Mouse (Mus musculus) lung, embryonic 14.5 days (tissue): ENCODE data around the gene Ssh3. TPM values are rescaled to one million over a fixed set of nuclear protein-coding genes. Genes with fewer than 3 reads are reported as not detected.
A peak's percentile ranks its signal among the peaks of the same experiment; 100 is the strongest.

Experiments
- ATAC-seq: fragments of 200-750 bp; cut with Nextera tagmentation; 2 replicates; pipeline ENCODE4 v1.8.0; 2017; ENCODE audit warnings: mild to moderate bottlenecking, moderate TSS enrichment, moderate library complexity; ENCODE audit not compliant: insufficient read depth
- DNase-seq: peaks from one replicate; pipeline ENCODE4 v3.0.0-alpha.2; 2015
- H3K27ac ChIP-seq: fragments of 300-500 bp; sonication (generic); 2 replicates; pipeline ENCODE4 v1.5.1; 2014; ENCODE audit warnings: low read depth, mild to moderate bottlenecking, moderate library complexity
- H3K27me3 ChIP-seq: fragments of 300-500 bp; sonication (generic); 2 replicates; pipeline ENCODE4 v1.6.1; 2014; ENCODE audit warnings: low read length, control low read depth; ENCODE audit not compliant: insufficient read depth
- H3K36me3 ChIP-seq: fragments of 300-500 bp; sonication (generic); 2 replicates; pipeline ENCODE4 v1.6.1; 2014; ENCODE audit warnings: control low read depth; ENCODE audit not compliant: insufficient read depth
- H3K4me1 ChIP-seq: fragments of 300-500 bp; sonication (generic); 2 replicates; pipeline ENCODE4 v1.6.1; 2014; ENCODE audit warnings: antibody characterized with exemption, control low read depth; ENCODE audit not compliant: insufficient read depth
- H3K4me2 ChIP-seq: fragments of 300-500 bp; sonication (generic); 2 replicates; pipeline ENCODE4 v1.6.1; 2014; ENCODE audit warnings: mild to moderate bottlenecking
- H3K4me3 ChIP-seq: fragments of 300-500 bp; sonication (generic); 2 replicates; pipeline ENCODE4 v1.5.1; 2014; ENCODE audit warnings: low read depth, low read length
- H3K9ac ChIP-seq: fragments of 300-500 bp; sonication (generic); 2 replicates; pipeline ENCODE4 v1.6.1; 2014
- H3K9me3 ChIP-seq: fragments of 300-500 bp; sonication (generic); 2 replicates; pipeline ENCODE4 v1.6.1; 2016; ENCODE audit warnings: low read depth, low read length, control low read depth
- CTCF ChIP-seq: IDR thresholded peaks from 2 replicates; pipeline ENCODE4 v1.5.1; 2016; ENCODE audit warnings: antibody characterized with exemption, low read depth
- WGBS: fragments of 180-500 bp; shearing (Covaris S2); extraction: QIAGEN DNeasy Blood & Tissue Kit; methylation state at CpG from one replicate; pipeline ENCODE4 v1.1.7; 2014; 5-methylcytosine and 5-hydroxymethylcytosine counted together
- polyA plus RNA-seq: library from polyadenylated mRNA; unstranded; fragments of >200 nt; fragmentation: Nextera tagmentation; extraction: Ambion mirVana; gene quantifications from 2 replicates; pipeline ENCODE4 v1.2.1, GENCODE M21; 2014

The Ssh3 gene
- polyA plus RNA-seq, 1 experiment from 2014 or later, result 10.6 TPM

- WGBS, result 38% methylated on average over 3 of the region's 3 CpGs
These were observed 51.1 kb downstream of the Ssh3 start for GRCm38 (mm10) chr19:4217855-4218254.

GRCm38 (mm10) chr19:4217140-4217539 lies 51.8 kb downstream of the Ssh3 start:
- Histone ChIP-seq H3K27me3 (0 out of 2 replicates have a peak, but pooled peaks cover 5% of the 10 kb centered on the region), H3K9me3 (no peaks in the 10 kb centered on the region), H3K36me3 (no peaks in the 10 kb centered on the region), H3K27ac (no peak overlapping the region), H3K9ac (no peak overlapping the region), H3K4me1 (peaks cover 47% of the 10 kb centered on the region), H3K4me2 (peak overlapping the region; percentile 96), H3K4me3 (no peak overlapping the region)
- peak; percentile 57 for DNase-seq
- WGBS, result 7% methylated on average over 5 of the region's 5 CpGs
- peak; percentile 13; the same call in 1 of the 2 replicates for ATAC-seq
- TF ChIP-seq CTCF, result no peak

More at GRCm38 (mm10) chr19:4217855-4218254, 51.1 kb downstream of the Ssh3 start:
- no peak for TF ChIP-seq CTCF
- Histone ChIP-seq H3K4me3 (no peak overlapping the region), H3K9ac (no peak overlapping the region), H3K27me3 (0 out of 2 replicates have a peak, but pooled peaks cover 3% of the 10 kb centered on the region), H3K27ac (no peak overlapping the region), H3K9me3 (no peaks in the 10 kb centered on the region), H3K36me3 (no peaks in the 10 kb centered on the region), H3K4me2 (no peak overlapping the region), H3K4me1 (peaks cover 48% of the 10 kb centered on the region)
- DNase-seq (no peak), ATAC-seq (no peak)

- H3K4me3 ChIP-seq, result peak overlapping the region; percentile 85
- H3K27ac ChIP-seq, result peak overlapping the region; percentile 65; the same call in 1 of the 2 replicates
- H3K9ac ChIP-seq, result no peak overlapping the region
- TF ChIP-seq CTCF, result peak; percentile 72
- DNase-seq (peak; percentile 84), ATAC-seq (peak; percentile 12; the same call in 1 of the 2 replicates)
- whole genome bisulfite sequencing, result 11% methylated on average over 14 of the region's 14 CpGs
- H3K27me3 ChIP-seq, result 0 out of 2 replicates have a peak, but pooled peaks cover 6% of the 10 kb centered on the region
- peaks cover 38% of the 10 kb centered on the region for H3K4me1 ChIP-seq
- peak overlapping the region; percentile 96 for H3K4me2 ChIP-seq
- H3K9me3 ChIP-seq, result no peaks in the 10 kb centered on the region
- no peaks in the 10 kb centered on the region for H3K36me3 ChIP-seq
These were observed 52.8 kb downstream of the Ssh3 start for GRCm38 (mm10) chr19:4216041-4216685.

GRCm38 (mm10) chr19:4215451-4215840 lies 53.5 kb downstream of the Ssh3 start:
- Histone ChIP-seq H3K36me3 (no peaks in the 10 kb centered on the region), H3K9me3 (no peaks in the 10 kb centered on the region), H3K4me2 (peak overlapping the region; percentile 96), H3K4me1 (peaks cover 30% of the 10 kb centered on the region), H3K27me3 (0 out of 2 replicates have a peak, but pooled peaks cover 6% of the 10 kb centered on the region), H3K27ac (peak overlapping the region; percentile 88; the same call in 1 of the 2 replicates), H3K4me3 (peak overlapping the region; percentile 85), H3K9ac (peak overlapping the region; percentile 89)
- no peak for TF ChIP-seq CTCF
- ATAC-seq (no peak), DNase-seq (no peak)
- 2% methylated on average over 21 of the region's 21 CpGs for WGBS

- Histone ChIP-seq H3K4me3 (peak overlapping the region; percentile 85), H3K9ac (peak overlapping the region; percentile 89), H3K4me2 (peak overlapping the region; percentile 96), H3K4me1 (peaks cover 26% of the 10 kb centered on the region), H3K27me3 (0 out of 2 replicates have a peak, but pooled peaks cover 6% of the 10 kb centered on the region), H3K27ac (peak overlapping the region; percentile 88), H3K36me3 (no peaks in the 10 kb centered on the region), H3K9me3 (no peaks in the 10 kb centered on the region)
- no peak for TF ChIP-seq CTCF
- WGBS, result 0% methylated on average over 49 of the region's 81 CpGs
- ATAC-seq (peak; percentile 40), DNase-seq (peak; percentile 62)
These were observed 54.1 kb downstream of the Ssh3 start for GRCm38 (mm10) chr19:4214771-4215450.

- Histone ChIP-seq H3K4me1 (peaks cover 23% of the 10 kb centered on the region), H3K27me3 (0 out of 2 replicates have a peak, but pooled peaks cover 6% of the 10 kb centered on the region), H3K4me2 (peak within 1 kb of the TSS; percentile 96), H3K9ac (peak within 1 kb of the TSS; percentile 89), H3K27ac (peak within 1 kb of the TSS; percentile 88), H3K9me3 (no peaks in the 10 kb centered on the region), H3K36me3 (no peaks in the 10 kb centered on the region), H3K4me3 (peak within 1 kb of the TSS; percentile 85)
- WGBS, result under 1% methylated on average over 48 of the region's 49 CpGs
- DNase-seq (peak; percentile 68), ATAC-seq (peak; percentile 52)
- TF ChIP-seq CTCF, result no peak
These were observed 54.8 kb downstream of the Ssh3 start, which contains the start of the genes Clcf1 and AC109138.7 for GRCm38 (mm10) chr19:4214071-4214770. Clcf1 (plus strand) TSS chr19:4214238. AC109138.7 (plus strand) TSS chr19:4214357.
